Mouse (Mus musculus) heart, adult 8-10 months (tissue): ENCODE results near the gene Cyp51. TPM values are rescaled to one million over a fixed set of nuclear protein-coding genes. Genes with fewer than 3 reads are reported as not detected.
"Not testable (repeated sequence)": the region's sequence is repeated elsewhere in the genome, so short reads cannot be mapped to it uniquely, and the experiment has no call there.

Source experiments
- DNase-seq: peaks from one replicate; pipeline ENCODE4 v3.0.0; 2022; ENCODE audit warnings: low spot score
- total RNA-seq, 4 experiments: library from RNA; stranded (reverse); gene quantifications; 2 replicates each; pipeline ENCODE4 v1.2.4; 2022

Cyp51 gene
- 10 to 100 TPM in 1 of 4 experiments, 1 to 10 TPM in 3; 7.1 to 11.2 (median 7.6) TPM for total RNA-seq

DNA sequence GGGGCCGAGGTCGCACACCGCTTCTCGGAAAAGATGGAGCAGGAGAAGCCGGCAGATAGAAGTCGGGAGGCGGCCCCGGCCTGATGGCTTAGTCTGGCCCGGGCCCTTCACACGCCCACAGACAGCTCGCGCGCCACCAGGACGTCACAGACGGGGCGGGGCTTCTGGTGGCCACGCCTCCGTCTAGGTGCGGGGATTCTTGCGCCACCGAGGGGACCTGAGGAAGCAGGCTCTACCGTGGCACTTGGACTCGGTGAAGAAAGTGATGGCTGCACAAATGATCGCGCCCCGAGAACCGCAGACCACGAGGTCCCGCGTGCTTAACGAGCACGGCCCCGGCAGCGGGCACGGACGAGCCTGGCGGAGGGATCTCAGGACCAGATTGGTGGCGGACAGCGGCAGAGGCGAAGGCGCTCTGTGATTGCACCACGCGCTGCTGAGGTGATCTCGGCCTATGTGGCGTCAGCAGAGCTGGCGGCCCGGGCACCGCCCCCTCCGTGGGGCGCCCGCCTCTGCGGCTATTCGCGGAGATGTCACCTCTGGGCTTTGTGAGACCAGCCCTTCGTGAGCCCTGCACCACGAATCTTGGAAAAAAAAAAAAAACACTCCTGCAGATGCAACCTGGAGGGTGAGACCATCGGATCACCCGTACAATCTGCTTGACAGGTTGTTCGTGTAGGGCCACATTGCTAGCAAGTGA is at the start of gene Cyp51:
Cyp51 (minus strand) TSS at position 406 of the 700 bp plus-strand sequence.
- DNase-seq = peak; percentile 74

GRCm38 (mm10) chr5:4112570-4113098 is 8.1 kb upstream of the Cyp51 start:
- no peak for DNase-seq

DNA sequence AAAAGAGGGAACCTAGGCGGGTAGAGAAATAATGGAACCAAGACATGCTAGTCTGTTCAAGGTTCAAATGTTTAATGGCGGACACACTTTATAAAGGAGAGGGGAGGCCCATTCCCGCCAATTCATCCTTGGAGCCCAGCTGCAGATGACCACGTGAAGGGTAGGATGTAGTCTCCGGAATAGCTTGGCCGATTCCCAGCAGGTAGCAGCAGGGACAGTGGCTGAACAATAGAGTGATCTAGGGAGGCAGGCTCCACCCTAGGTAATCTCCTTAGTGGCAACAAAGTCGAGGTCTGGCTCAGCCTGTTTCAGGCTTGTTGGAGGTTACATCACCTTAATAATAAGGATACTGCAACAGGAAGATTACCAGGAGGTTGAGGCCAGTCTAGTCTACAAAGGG is 2.5 kb upstream of the Cyp51 start:
- DNase-seq = not testable (repeated sequence)

DNA sequence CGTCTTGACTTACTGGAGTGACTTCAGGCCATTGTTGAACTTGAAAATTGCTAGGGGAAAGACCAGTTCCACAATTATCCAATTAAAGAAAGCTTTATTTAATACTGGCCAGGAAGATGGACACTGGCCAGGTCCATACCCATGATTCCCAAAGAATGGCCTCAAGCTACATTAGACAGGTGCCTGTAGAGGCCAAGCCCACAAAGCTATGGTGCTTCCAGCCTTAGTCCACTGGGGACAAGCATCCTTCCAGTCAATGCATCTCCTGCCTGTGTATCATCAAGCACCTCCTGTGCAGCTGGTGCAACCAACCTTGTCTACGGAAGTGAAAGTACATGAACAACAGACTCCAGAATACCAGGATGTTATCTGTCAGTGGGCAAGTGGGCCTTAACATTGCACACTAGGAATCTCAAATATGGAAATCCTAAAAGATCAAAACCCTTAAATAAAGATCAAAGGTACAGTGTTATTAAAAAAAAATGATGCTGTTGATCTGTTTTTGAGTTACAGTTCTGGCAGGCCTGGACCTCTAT is 1.2 kb upstream of the Cyp51 start:
- DNase-seq = no peak

GRCm38 (mm10) chr5:4103626-4104340 is 763 bp downstream of the Cyp51 start:
- no peak for DNase-seq

- DNase-seq = no peak
Measured at GRCm38 (mm10) chr5:4101770-4102169, 2.8 kb downstream of the Cyp51 start.

DNA sequence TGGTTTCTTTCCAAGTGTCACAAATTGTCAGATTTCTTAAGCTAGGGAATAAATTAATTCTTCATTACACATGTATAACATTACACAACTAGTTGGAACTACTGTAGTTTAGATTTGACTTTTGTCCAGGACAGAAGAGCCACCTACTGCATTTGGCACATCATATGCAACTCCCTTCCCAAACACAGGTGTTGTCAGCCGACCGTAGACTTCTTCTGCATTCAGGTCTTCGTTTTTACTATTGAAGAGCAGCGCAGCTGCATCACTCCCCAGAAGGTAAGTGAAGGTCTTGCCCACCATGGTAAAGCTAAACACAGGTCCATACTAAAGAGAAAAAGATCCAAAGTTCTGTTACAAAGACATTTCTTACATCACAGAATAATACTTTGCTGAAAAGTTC is 3.5 kb downstream of the Cyp51 start:
- no peak for DNase-seq

DNA sequence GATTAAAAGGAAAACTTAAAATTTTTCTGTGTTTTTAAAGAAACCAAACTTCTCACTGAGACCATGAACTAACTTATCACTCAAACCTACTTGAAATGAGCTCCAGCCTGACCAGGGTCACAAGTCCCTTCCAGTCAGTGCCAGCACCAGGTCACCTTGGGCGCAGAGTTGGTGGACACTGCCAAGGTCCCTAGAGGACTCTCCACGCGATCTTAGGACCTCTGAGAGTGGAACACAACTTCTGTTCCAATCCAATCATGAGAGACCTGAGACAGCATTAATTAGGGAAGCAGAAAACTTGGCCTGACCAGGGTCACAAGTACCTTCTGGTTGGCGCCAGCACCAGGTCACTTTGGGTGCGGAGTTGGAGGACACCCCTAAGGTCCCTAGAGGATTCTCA is 10.1 kb downstream of the Cyp51 start:
- no peak for DNase-seq

- DNase-seq = no peak
Measured at GRCm38 (mm10) chr5:4088190-4088589, 16.4 kb downstream of the Cyp51 start.

- no peak for DNase-seq
Measured at GRCm38 (mm10) chr5:4086309-4086708, 18.2 kb downstream of the Cyp51 start.

- DNase-seq = no peak
Measured at GRCm38 (mm10) chr5:4084948-4085347, 19.6 kb downstream of the Cyp51 start.

DNA sequence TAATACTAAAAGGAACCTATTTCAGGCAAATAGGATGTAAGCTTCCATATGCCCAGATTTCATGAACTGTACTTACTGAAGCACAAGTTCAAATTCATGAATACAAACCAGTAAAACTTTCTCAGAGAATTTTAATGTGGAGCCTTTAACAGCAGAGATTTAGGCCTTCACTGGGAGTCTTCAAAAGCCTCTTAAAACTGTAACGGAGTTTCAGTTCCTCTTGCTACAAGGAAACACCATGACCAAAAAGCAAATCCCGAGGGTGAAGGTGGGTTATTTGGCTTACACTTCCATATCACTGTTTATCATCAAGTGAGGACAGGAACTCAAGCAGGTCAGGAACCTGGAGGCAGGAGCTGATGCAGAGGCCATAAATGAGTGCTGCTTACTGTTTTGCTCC is 23.0 kb downstream of the Cyp51 start:
- no peak for DNase-seq

DNA sequence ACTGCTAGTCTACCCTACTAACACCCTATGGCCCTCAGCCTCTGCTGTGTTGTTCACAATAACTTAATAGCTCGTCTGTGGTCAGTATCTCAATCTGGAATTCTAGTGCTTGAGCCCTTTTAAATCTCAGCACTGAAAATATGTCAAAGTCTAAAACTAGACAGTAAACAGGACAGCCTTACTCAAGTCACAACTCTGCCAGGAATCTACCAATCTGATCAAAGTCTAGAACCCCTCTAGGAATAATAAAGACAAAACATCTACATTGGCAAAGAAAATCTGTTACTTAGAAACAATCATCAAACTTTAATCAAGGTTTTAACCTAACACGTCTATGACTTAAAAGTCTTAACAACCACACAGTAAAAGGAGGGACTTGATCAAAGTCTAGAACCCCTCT is 23.7 kb downstream of the Cyp51 start:
- no peak for DNase-seq

GRCm38 (mm10) chr5:4079086-4079485 is 25.5 kb downstream of the Cyp51 start:
- no peak for DNase-seq

- peak; percentile 17 for DNase-seq
Measured at GRCm38 (mm10) chr5:4067203-4067602, 37.3 kb downstream of the Cyp51 start.

- no peak for DNase-seq
Measured at GRCm38 (mm10) chr5:4066476-4067115, 38.0 kb downstream of the Cyp51 start.

GRCm38 (mm10) chr5:4060313-4060712 is 44.2 kb downstream of the Cyp51 start:
- DNase-seq = no peak

GRCm38 (mm10) chr5:4040922-4041321 is 63.6 kb downstream of the Cyp51 start:
- no peak for DNase-seq

DNA sequence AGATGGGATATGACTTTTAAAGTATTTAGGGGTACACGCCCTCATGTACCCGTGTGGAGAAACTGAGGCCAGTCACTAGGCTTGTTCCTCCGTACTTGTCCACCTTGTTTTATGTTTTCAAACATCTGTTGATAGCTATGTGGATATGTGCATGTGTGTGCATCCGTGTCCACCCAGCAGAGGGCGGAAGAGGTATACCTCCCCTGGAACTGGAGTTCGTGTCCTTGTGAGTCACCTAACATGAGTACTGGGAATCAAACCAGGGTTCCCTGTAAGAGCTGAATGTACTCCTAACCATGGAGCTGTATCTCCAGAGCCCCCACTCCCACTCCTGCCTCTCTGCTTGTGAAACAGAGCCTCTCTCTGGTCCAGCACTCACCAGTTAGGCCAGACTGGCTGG is 64.2 kb downstream of the Cyp51 start:
- DNase-seq = no peak

DNA sequence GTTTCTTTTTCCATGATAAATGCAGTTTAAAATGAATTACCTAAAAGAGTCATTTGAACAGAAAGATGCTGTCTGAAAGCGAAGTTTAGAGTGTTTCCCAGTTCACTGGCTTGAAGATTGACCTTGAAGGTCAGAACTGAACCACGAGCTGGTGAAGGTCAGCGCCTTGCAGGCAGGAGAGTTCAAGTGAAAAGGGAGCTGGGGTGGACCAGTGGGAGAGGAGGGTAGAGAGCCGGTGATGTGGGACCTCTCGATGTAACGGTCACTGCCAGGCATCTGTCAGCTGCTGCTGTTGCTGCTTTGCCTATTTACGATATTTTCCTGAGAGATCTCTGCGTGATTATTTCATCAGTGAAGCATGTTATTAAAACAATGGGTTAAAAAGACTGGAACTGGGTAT is 65.2 kb downstream of the Cyp51 start:
- DNase-seq = no peak

GRCm38 (mm10) chr5:4036686-4037085 is 67.9 kb downstream of the Cyp51 start:
- no peak for DNase-seq

- no peak for DNase-seq
Measured at GRCm38 (mm10) chr5:4031846-4032245, 72.7 kb downstream of the Cyp51 start.
